Mouse (Mus musculus) bone marrow, adult 2 months (tissue): Measurements from ENCODE around the gene Tor2a.

Source experiments
- CTCF ChIP-seq: fragments of 200-500 bp; IDR thresholded peaks from 2 replicates; pipeline ENCODE4 v1.5.1; 2011; ENCODE audit warnings: low read length, control low read depth; ENCODE audit not compliant: control insufficient read depth, insufficient read depth
- POLR2A ChIP-seq: fragments of 200-500 bp; IDR thresholded peaks from 2 replicates; pipeline ENCODE4 v1.6.1; 2011; ENCODE audit warnings: low read depth, mild to moderate bottlenecking, control low read depth, low read length, borderline replicate concordance; ENCODE audit not compliant: control insufficient read depth

GRCm38 (mm10) chr2:32768661-32769285, 11.7 kb downstream of the Tor2a start:
- TF ChIP-seq CTCF (no peak), POLR2A (no peak)
